Mouse (Mus musculus) testis, postnatal 14 days (tissue): Measurements from ENCODE around the gene Tbc1d13.
"Not testable (repeated sequence)": the region's sequence is repeated elsewhere in the genome, so short reads cannot be mapped to it uniquely, and the experiment has no call there.

Experiments used
- DNase-seq: peaks from one replicate; pipeline ENCODE4 v3.0.0; 2021; ENCODE audit warnings: low spot score

Tbc1d13 gene

GRCm38 (mm10) chr2:30178711-30179110, 45.2 kb downstream of the Tbc1d13 start:
- not testable (repeated sequence) for DNase-seq

- no peak for DNase-seq
These were observed 48.9 kb downstream of the Tbc1d13 start for GRCm38 (mm10) chr2:30182424-30182823.

DNA sequence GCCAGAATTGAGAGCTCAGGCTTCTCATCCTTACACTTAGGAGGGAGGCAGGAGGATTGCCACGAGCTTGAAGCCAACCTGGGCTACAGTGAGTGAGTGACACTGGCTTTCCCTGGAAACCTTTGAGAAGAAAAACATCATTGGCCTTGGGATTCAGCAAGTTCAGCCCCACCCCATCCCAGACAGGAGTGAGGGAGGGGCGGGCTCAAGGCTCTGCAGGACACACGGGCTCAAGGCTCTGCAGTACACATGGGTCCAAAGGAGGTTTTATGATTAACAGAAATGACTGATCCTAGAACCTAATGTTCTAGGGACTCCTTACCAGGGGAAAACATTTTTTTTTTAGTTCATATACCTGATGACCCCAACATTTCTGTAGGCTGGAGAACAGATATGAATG, 50.2 kb downstream of the Tbc1d13 start:
- DNase-seq: no peak

DNA sequence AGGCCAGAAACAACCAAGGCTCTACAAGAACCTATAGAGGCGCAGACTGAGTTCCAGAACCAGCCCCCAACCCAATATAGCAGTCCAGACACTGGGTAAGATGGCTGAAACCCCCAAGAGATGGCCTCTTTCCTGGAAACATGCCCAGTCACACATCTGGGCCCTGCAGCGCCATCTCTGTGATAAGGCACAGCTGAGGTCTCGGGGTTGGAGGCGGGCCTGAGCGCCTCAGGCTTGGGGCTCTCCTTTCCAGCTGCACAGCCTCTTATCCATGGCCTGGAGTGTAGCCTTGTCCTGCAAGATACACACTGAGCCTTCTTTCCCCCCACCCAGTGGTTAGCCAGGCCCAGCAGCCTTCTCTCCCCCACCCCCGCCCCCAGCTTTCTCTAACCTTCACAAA, 51.7 kb downstream of the Tbc1d13 start:
- DNase-seq: no peak

DNA sequence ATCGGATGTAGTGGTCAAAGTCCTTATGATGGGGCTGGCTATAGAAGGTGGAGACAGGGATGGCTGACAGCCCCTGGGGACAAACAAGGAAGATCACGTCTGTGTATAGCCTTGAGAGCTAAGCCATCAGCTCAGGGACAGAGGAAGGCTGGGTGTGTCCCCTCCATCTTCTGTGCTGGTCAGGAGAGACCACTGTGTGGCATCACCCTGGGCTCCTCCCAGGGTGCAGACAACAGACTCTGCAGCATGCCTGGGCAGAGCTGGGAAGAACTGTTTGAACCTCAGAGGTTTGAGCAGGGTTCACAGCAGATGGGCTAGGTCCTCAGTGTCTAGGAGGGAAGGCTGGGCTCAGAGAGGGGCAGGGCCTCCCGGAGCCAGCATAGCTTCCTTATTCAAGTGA, 52.1 kb downstream of the Tbc1d13 start:
- no peak for DNase-seq

GRCm38 (mm10) chr2:30191790-30192580, 58.4 kb downstream of the Tbc1d13 start:
- no peak for DNase-seq

- no peak for DNase-seq
These were observed 61.1 kb downstream of the Tbc1d13 start for GRCm38 (mm10) chr2:30194656-30195055.

GRCm38 (mm10) chr2:30198021-30198420, 64.5 kb downstream of the Tbc1d13 start:
- DNase-seq: no peak

DNA sequence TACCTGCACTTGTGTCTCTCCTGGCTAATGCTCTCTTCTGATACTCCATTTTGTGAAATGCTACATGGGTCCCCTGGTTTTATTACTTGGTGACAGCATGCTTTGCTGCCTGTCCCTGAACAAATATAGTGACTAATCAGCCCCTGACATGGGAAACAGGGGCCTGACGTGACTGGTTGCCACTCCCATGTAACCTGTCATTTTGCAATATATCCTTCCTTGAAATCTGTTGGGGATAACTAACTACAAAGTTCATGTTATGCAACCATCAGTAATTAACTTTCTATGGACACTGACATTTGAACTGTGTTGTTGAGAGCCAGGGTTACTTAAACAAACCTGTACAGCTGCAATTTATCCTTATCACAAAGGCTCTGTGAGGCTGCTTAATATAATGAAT, 66.4 kb downstream of the Tbc1d13 start:
- no peak for DNase-seq

- no peak for DNase-seq
These were observed 66.9 kb downstream of the Tbc1d13 start for GRCm38 (mm10) chr2:30200388-30200925.
